Mouse (Mus musculus): ENCODE results near the gene Sept11. TPM values are rescaled to one million over a fixed set of nuclear protein-coding genes. Genes with fewer than 3 reads are reported as not detected.

The Sept11 gene
- total RNA-seq, 2 experiments from 2014 or later = 5.4 to 14.7 TPM

- no peak for ATAC-seq (replicated peaks; ENCODE audit: low FRiP score, poor library complexity, severe bottlenecking)
These were observed 59.2 kb downstream of the Sept11 start for GRCm38 (mm10) chr5:93152451-93152850.

DNA sequence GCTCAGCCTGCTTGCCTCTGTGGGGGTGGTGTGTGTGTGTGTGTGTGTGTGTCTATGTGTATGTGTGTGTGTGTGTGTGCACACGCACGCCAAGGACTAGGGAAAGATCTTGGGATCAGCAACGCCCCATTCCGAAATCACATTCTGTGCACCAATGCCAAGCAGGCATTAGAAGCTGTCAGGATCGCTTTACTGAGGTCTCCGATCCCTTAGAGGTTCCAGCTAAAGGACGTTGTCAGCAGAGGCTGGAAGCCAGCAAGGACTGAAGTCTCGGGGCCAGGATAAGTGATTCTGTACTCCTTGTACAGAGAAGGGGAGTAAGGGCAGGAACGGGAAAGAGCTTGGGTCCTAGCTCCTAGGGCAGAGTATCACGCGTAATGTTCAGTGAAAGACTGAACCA, 61.2 kb downstream of the Sept11 start:
- no peak for ATAC-seq (replicated peaks; ENCODE audit: low FRiP score, poor library complexity, severe bottlenecking)

DNA sequence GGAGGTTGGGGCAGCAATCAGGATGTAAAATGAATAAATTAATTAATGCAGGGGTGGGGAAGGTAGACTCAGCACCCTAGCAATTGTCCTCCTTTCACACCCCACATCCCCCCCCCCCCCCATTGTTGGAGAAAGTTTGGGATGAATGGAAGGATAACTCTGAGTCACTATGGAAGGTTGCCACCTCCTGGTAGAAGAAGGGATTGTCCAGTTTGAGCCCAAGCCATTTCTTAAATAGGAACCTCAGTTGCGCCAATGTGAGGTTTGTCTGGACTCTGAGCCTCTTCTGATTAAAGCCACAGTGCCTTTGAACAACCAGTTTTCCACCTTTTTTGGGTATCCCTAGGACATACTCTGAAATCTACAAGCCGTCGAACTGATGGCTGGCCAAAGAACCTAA, 70.3 kb downstream of the Sept11 start:
- no peak for ATAC-seq (replicated peaks; ENCODE audit: low FRiP score, poor library complexity, severe bottlenecking)

- no peak for ATAC-seq (replicated peaks; ENCODE audit: low FRiP score, poor library complexity, severe bottlenecking)
These were observed 74.8 kb downstream of the Sept11 start for GRCm38 (mm10) chr5:93167919-93168516.

- ATAC-seq (replicated peaks; ENCODE audit: low FRiP score, poor library complexity, severe bottlenecking) = no peak
These were observed 75.4 kb downstream of the Sept11 start for GRCm38 (mm10) chr5:93168654-93169053.

- no peak for ATAC-seq (replicated peaks; ENCODE audit: low FRiP score, poor library complexity, severe bottlenecking)
These were observed 78.2 kb downstream of the Sept11 start for GRCm38 (mm10) chr5:93171420-93171819.

DNA sequence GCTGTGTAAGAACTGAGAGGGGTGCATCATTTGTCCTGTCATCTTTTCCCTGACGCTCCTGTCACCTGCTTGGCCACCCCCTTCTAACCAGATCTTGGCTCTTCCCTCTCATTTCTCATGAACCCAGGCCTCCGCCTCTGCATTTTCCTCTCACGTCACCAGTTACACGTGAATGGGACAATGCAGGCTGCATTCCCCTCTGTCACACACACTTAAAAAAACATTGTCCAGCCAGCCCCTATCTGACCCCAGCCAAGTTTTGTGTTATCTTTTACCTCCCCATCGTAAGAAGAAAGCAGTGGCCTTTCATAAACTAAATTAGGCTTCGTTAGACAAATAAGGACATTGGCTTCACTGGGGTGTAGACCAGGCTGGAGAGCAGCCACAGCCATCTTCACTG, 79.3 kb downstream of the Sept11 start:
- ATAC-seq (replicated peaks; ENCODE audit: low FRiP score, poor library complexity, severe bottlenecking) = no peak

DNA sequence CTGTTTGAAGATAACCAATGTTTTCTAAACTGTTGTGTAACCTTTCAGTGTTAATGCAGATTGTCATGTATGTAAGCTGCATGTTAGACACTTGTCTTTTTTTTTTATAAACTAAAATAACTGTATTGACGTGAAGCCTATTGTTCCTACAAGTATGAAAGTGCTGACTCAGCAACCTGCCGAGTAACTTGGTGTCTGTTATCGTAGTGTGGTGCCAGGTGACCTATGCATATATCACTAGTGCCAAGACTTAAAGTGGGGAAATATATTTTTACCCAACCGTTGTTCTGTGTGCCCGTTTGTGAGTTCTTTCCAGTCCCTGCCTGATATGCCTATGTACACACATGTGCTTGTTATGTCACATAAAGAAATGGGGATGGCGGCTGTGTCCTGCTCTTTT, 81.4 kb downstream of the Sept11 start:
- ATAC-seq (replicated peaks; ENCODE audit: low FRiP score, poor library complexity, severe bottlenecking) = no peak

GRCm38 (mm10) chr5:93178616-93179015, 85.4 kb downstream of the Sept11 start:
- ATAC-seq (replicated peaks; ENCODE audit: low FRiP score, poor library complexity, severe bottlenecking) = no peak

- ATAC-seq (replicated peaks; ENCODE audit: low FRiP score, poor library complexity, severe bottlenecking) = 0 out of 2 replicates have a peak, but pooled peaks have one; percentile 48
These were observed 87.0 kb downstream of the Sept11 start for GRCm38 (mm10) chr5:93180252-93180651.

DNA sequence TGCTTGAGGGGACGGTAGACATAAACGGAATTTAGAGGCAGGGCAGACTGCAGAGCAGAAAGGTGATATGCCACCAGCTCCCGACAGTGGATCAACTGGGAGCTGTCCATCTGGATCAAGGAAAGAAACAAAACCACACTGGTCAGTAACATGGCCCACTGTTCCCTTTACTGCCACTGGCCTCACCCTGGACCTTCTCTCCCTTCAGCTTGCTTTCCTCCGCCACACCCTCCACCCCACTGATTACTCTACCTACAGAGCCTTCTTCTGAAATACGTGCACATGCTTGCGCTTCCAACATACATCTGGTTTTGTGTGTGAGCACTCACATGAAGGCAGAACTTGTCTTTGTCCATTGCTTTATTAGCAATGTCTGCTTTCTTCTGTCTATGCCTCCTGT, 90.1 kb downstream of the Sept11 start:
- ATAC-seq (replicated peaks; ENCODE audit: low FRiP score, poor library complexity, severe bottlenecking) = no peak

DNA sequence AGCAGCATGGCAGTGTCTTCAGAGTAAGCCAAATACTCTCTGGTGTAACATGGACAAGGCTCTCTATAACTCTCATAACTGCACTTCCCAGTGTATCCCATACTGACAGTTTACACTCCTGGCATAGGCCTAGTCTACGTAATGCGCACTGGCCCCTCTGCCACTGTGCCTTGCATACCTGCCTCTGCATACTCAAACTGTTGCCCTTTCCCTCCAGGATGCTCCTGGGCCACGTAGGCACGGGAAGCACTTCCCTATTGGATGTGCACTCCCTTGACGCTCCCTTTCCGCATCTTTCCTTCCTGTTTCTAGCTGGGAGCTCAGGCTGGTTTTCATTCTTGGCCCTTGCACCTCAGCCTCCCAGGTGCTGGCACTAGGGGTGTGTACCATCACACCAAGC, 91.3 kb downstream of the Sept11 start:
- ATAC-seq (replicated peaks; ENCODE audit: low FRiP score, poor library complexity, severe bottlenecking) = no peak

DNA sequence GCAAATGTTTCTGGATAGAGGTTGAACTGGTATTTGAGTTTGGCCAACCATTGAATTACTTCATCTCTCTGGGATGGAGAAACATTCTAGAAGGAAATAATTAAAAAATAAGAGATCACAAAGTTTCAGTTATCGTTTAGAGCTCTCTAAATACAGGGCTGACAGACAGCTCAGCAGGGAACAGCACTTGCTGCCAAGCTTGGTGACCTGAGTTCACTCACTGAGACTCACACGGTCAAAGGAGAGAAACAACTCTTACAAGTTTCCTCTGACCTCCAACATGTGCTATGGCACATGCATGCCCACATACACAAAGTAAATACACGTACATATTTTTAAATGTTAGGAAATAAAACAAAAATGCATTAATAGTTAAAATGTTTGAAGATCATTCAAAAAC, 96.4 kb downstream of the Sept11 start:
- no peak for ATAC-seq (replicated peaks; ENCODE audit: low FRiP score, poor library complexity, severe bottlenecking)

DNA sequence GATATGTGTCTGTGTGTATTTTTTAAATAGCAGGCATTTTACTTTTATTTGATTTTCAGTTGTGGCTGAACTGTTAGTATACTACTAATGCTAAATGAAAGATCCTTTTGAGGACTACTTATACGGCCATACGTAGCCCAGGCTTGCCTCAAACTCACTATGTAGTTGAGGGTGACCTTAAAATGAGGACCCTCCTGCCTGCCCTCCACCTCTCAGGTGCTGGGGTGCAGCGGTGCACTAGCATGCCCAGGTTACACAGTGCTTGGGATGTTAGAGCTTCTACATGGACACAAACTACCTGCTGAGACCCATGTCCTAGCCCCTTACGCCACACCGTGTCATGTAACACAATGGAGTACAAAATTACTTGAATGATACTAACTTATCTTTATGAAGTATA, 97.2 kb downstream of the Sept11 start:
- ATAC-seq (replicated peaks; ENCODE audit: low FRiP score, poor library complexity, severe bottlenecking) = no peak

DNA sequence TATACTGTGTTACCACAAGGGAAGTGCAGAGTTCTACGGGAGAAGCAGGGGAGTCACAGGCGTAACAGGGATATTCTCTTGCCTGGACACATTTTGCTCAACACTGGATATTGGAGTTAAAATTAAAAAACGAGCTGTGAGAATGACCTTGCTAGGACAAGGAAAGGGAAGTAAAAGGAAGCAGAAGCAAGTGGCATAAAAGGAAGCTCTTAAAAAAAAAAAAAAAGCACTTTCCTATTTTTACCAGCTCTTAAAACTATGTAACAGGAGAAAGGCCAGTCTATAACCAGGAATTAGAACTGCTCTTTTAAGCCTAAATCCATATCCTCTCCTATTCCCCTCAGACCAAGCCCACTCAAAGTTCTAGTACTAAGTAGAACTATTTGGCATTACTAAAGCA, 105.0 kb downstream of the Sept11 start:
- no peak for ATAC-seq (replicated peaks; ENCODE audit: low FRiP score, poor library complexity, severe bottlenecking)

GRCm38 (mm10) chr5:93201181-93201580, 107.9 kb downstream of the Sept11 start:
- no peak for ATAC-seq (replicated peaks; ENCODE audit: low FRiP score, poor library complexity, severe bottlenecking)

DNA sequence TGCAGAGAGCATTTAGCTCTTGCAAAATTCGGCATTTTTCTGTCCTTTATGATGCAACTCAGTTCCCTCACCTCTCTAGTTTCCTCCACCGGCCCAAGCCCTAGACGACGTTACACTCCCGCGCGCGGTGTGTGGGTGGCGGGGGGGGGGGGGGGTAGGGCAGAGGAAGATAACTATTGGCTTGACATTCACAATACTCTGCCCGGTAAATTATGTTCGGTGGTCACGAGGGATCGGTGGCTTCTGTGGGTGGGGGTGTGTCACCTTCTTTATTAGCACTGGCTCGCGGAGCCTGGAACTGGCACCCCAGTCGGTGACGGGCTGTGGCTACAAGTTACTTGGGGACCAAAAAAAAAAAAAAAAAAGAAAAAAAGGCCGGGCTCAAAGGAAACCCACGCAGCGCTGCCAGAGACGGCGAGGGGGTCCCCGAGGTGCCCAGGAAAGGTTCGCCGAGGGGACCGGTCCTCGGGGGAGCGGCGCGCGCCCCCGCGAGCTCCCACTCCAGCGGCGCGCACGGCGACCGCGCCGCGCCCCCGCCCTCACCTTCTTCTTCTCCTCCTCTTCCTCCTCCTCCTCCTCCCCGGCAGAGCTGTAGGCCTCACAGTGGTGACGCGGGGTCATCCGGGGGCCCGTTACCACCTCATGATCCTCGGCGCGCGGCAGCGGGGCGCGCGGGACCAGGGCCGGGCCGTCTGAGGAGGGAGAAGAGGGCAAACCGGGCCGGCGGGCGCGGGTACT, 112.3 kb downstream of the Sept11 start:
- ATAC-seq (replicated peaks; ENCODE audit: low FRiP score, poor library complexity, severe bottlenecking) = peak; percentile 55

GRCm38 (mm10) chr5:93206109-93207005, 113.1 kb downstream of the Sept11 start, which contains the start of the genes Ccni and 2010109A12Rik:
Gene Ccni (minus strand): TSS chr5:93206495.
Gene 2010109A12Rik (plus strand): TSS chr5:93206518.
- ATAC-seq (replicated peaks; ENCODE audit: low FRiP score, poor library complexity, severe bottlenecking) = peak; percentile 95

DNA sequence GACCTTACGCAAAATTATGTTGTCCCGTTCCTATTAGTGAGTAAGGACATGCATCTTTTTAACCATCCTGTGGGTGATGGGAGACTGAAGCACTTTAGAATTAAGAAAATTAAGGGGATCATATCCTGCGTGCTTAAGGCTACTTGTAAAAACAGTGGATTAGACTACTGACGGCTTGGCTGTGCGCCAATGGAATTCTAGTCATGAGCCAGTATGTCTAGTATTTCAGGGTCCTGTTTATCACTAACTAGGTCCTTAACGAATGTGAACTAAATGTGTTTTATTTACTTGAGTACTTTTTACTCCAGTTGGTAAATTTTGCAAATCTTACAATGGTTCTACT, 113.7 kb downstream of the Sept11 start:
- ATAC-seq (replicated peaks; ENCODE audit: low FRiP score, poor library complexity, severe bottlenecking) = peak; percentile 17

GRCm38 (mm10) chr5:93207555-93207954, 114.3 kb downstream of the Sept11 start:
- ATAC-seq (replicated peaks; ENCODE audit: low FRiP score, poor library complexity, severe bottlenecking) = no peak

- ATAC-seq (replicated peaks; ENCODE audit: low FRiP score, poor library complexity, severe bottlenecking) = no peak
These were observed 125.1 kb downstream of the Sept11 start for GRCm38 (mm10) chr5:93218375-93218774.

Measured in erythroid progenitor cell, adult 5-6 weeks (primary cell).